Mouse (Mus musculus): ENCODE data around the gene Josd2.

GRCm38 (mm10) chr7:44468644-44469285, 985 bp downstream of the Josd2 start:
- no peak for TF ChIP-seq POLR2A (IDR thresholded peaks at IDR 0.05; ENCODE audit: low read depth, low read length)
- no peak for TF ChIP-seq CTCF (IDR thresholded peaks at IDR 0.05; ENCODE audit: extremely low read depth, insufficient read depth, insufficient read length, insufficient replicate concordance)

Measured in spleen, adult 2 months (tissue).